Mouse (Mus musculus) forebrain, postnatal 0 days (tissue): ENCODE measurements around the gene Nrxn3. TPM values are rescaled to one million over a fixed set of nuclear protein-coding genes. Genes with fewer than 3 reads are reported as not detected.

Experiments
- ATAC-seq: fragments of 200-750 bp; cut with Nextera tagmentation; 2 replicates; pipeline ENCODE4 v1.8.0; 2017; ENCODE audit warnings: mild to moderate bottlenecking, moderate library complexity
- DNase-seq: peaks from one replicate; pipeline ENCODE4 v3.0.0-alpha.2; 2015
- H3K27ac ChIP-seq: fragments of 300-500 bp; sonication (generic); 2 replicates; pipeline ENCODE4 v1.5.1; 2014; ENCODE audit warnings: low read depth, mild to moderate bottlenecking, antibody characterized with exemption, low read length, moderate library complexity, mixed read lengths
- H3K27me3 ChIP-seq: fragments of 300-500 bp; sonication (generic); 2 replicates; pipeline ENCODE4 v1.6.1; 2014; ENCODE audit warnings: mild to moderate bottlenecking, low read length, mixed read lengths; ENCODE audit not compliant: insufficient read depth
- H3K36me3 ChIP-seq: fragments of 300-500 bp; sonication (generic); 2 replicates; pipeline ENCODE4 v1.6.1; 2014; ENCODE audit warnings: mild to moderate bottlenecking, moderate library complexity; ENCODE audit not compliant: insufficient read depth
- H3K4me1 ChIP-seq: fragments of 300-500 bp; sonication (generic); 2 replicates; pipeline ENCODE4 v1.6.1; 2014; ENCODE audit warnings: antibody characterized with exemption; ENCODE audit not compliant: insufficient read depth
- H3K4me2 ChIP-seq: fragments of 300-500 bp; sonication (generic); 2 replicates; pipeline ENCODE4 v1.6.1; 2014; ENCODE audit warnings: low read depth, mild to moderate bottlenecking, moderate library complexity
- H3K4me3 ChIP-seq: fragments of 300-500 bp; sonication (generic); 2 replicates; pipeline ENCODE4 v1.5.1; 2014; ENCODE audit warnings: low read depth, low read length, mixed read lengths
- H3K9ac ChIP-seq: fragments of 300-500 bp; sonication (generic); 2 replicates; pipeline ENCODE4 v1.6.1; 2014; ENCODE audit warnings: mild to moderate bottlenecking
- H3K9me3 ChIP-seq: fragments of 300-500 bp; sonication (generic); 2 replicates; pipeline ENCODE4 v1.6.1; 2016; ENCODE audit warnings: low read length
- CTCF ChIP-seq: sonication (generic); IDR thresholded peaks from 2 replicates; pipeline ENCODE4 v1.5.1; 2016; ENCODE audit warnings: antibody characterized with exemption, control low read depth, low read depth
- WGBS: fragments of 180-500 bp; shearing (Covaris S2); extraction: QIAGEN DNeasy Blood & Tissue Kit; methylation state at CpG from one replicate; pipeline ENCODE4 v1.1.7; 2014; 5-methylcytosine and 5-hydroxymethylcytosine counted together
- polyA plus RNA-seq: library from polyadenylated mRNA; unstranded; fragments of >200 nt; fragmentation: Nextera tagmentation; extraction: Ambion mirVana; gene quantifications from 2 replicates; pipeline ENCODE4 v1.2.1, GENCODE M21; 2015
- total RNA-seq: library from RNA; depleted of rRNA; stranded (reverse); fragments of >200 nt; gene quantifications from 2 replicates; pipeline ENCODE4 v1.2.3, GENCODE M21; 2014

Nrxn3 gene
- total and polyA plus RNA-seq, 2 experiments from 2014 or later, result 59.9 to 94.6 TPM

- no peak overlapping the region for H3K4me3 ChIP-seq
- no peak overlapping the region for H3K27ac ChIP-seq
- H3K27me3 ChIP-seq, result no peaks in the 10 kb centered on the region
- H3K4me2 ChIP-seq, result no peak overlapping the region
- TF ChIP-seq CTCF, result no peak
- H3K4me1 ChIP-seq, result no peaks in the 10 kb centered on the region; the same call in 1 of the 2 replicates
- 10% methylated on average over 2 of the region's 2 CpGs for WGBS
- no peaks in the 10 kb centered on the region for H3K9me3 ChIP-seq
- H3K36me3 ChIP-seq, result no peaks in the 10 kb centered on the region
- ATAC-seq (peak; percentile 92), DNase-seq (peak; percentile 30)
- no peak overlapping the region for H3K9ac ChIP-seq
These were observed 188.1 kb downstream of the Nrxn3 start for GRCm38 (mm10) chr12:88910761-88911160.

- whole genome bisulfite sequencing, result 66% methylated on average over 2 of the region's 2 CpGs
- Histone ChIP-seq H3K4me1 (no peaks in the 10 kb centered on the region; the same call in 1 of the 2 replicates), H3K9ac (no peak overlapping the region), H3K4me2 (no peak overlapping the region), H3K27me3 (no peaks in the 10 kb centered on the region), H3K4me3 (no peak overlapping the region), H3K27ac (no peak overlapping the region), H3K36me3 (no peaks in the 10 kb centered on the region), H3K9me3 (no peaks in the 10 kb centered on the region)
- DNase-seq (no peak), ATAC-seq (no peak)
- no peak for TF ChIP-seq CTCF
These were observed 194.1 kb downstream of the Nrxn3 start for GRCm38 (mm10) chr12:88916752-88917151.

DNA sequence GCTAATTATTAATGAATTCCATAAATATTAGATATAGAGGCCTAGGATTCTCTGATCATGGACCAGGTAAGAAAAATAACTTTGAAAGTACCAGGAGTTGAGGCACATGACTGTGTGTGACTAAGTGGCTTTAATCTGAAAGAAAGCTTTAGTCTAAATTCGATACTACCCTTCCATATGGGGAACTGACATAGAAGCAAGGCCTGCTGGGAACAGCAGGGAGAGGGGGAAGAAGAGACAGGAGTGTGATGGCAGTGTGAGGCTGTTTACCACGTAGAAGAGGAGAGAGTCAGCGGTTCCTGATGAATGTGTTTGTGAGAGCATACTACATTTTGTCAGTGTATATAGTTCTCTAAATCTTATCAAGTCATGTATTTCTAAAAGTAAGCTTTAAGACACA lies 202.2 kb downstream of the Nrxn3 start:
- H3K36me3 ChIP-seq, result no peaks in the 10 kb centered on the region
- H3K27ac ChIP-seq, result no peak overlapping the region
- no peak overlapping the region for H3K9ac ChIP-seq
- no peak overlapping the region for H3K4me3 ChIP-seq
- TF ChIP-seq CTCF, result no peak
- 0 out of 2 replicates have a peak, but pooled peaks cover 5% of the 10 kb centered on the region for H3K4me1 ChIP-seq
- H3K4me2 ChIP-seq, result no peak overlapping the region
- no peak for DNase-seq
- no peaks in the 10 kb centered on the region for H3K27me3 ChIP-seq
- no peak for ATAC-seq
- WGBS, result 73% methylated on average over 3 of the region's 3 CpGs
- no peaks in the 10 kb centered on the region for H3K9me3 ChIP-seq

GRCm38 (mm10) chr12:88926306-88926705 lies 203.6 kb downstream of the Nrxn3 start:
- TF ChIP-seq CTCF, result no peak
- WGBS, result 36% methylated on average over 4 of the region's 4 CpGs
- Histone ChIP-seq H3K27ac (no peak overlapping the region), H3K36me3 (no peaks in the 10 kb centered on the region), H3K9ac (no peak overlapping the region), H3K4me3 (no peak overlapping the region), H3K27me3 (no peaks in the 10 kb centered on the region), H3K4me1 (0 out of 2 replicates have a peak, but pooled peaks cover 5% of the 10 kb centered on the region), H3K4me2 (no peak overlapping the region), H3K9me3 (no peaks in the 10 kb centered on the region)
- no peak for ATAC-seq
- DNase-seq, result peak; percentile 20

GRCm38 (mm10) chr12:88931713-88932112 lies 209.0 kb downstream of the Nrxn3 start:
- ATAC-seq (no peak), DNase-seq (no peak)
- WGBS, result 65% methylated on average over 4 of the region's 4 CpGs
- Histone ChIP-seq H3K27me3 (no peaks in the 10 kb centered on the region), H3K4me1 (no peaks in the 10 kb centered on the region), H3K36me3 (no peaks in the 10 kb centered on the region), H3K27ac (no peak overlapping the region), H3K4me3 (no peak overlapping the region), H3K9ac (no peak overlapping the region), H3K4me2 (no peak overlapping the region), H3K9me3 (no peaks in the 10 kb centered on the region)
- no peak for TF ChIP-seq CTCF

- Histone ChIP-seq H3K4me2 (no peak overlapping the region), H3K4me1 (no peaks in the 10 kb centered on the region), H3K9me3 (no peaks in the 10 kb centered on the region), H3K36me3 (no peaks in the 10 kb centered on the region), H3K27me3 (no peaks in the 10 kb centered on the region), H3K9ac (no peak overlapping the region), H3K4me3 (no peak overlapping the region), H3K27ac (no peak overlapping the region)
- 68% methylated on average over 2 of the region's 2 CpGs for WGBS
- no peak for TF ChIP-seq CTCF
- peak; percentile 85 for ATAC-seq
- peak; percentile 34 for DNase-seq
These were observed 217.0 kb downstream of the Nrxn3 start for GRCm38 (mm10) chr12:88939679-88940078.

DNA sequence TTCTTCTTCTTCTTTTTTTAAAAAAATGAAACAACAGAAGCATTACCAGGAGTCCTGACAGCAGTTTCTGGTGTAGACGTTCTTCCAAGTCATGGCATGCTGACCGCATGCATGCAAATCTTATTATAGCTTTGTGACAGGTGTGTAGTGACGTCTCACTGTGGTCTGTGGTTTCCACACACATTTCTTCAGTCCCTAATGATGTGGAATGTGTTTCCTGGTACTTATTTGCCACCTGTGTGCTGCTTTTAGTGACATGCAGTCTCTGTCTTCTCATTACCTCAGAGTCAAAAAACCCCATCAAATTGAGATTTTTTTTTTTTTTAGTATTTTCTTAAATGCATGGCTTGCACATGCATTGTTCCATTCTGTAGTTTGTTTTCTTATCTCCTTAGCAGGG lies 222.3 kb downstream of the Nrxn3 start:
- no peaks in the 10 kb centered on the region for H3K9me3 ChIP-seq
- DNase-seq, result no peak
- H3K4me1 ChIP-seq, result no peaks in the 10 kb centered on the region
- no peak for ATAC-seq
- no peaks in the 10 kb centered on the region for H3K27me3 ChIP-seq
- TF ChIP-seq CTCF, result no peak
- no peak overlapping the region for H3K9ac ChIP-seq
- WGBS, result 75% methylated on average over 3 of the region's 3 CpGs
- no peak overlapping the region for H3K4me2 ChIP-seq
- no peaks in the 10 kb centered on the region for H3K36me3 ChIP-seq
- no peak overlapping the region for H3K27ac ChIP-seq
- no peak overlapping the region for H3K4me3 ChIP-seq

DNA sequence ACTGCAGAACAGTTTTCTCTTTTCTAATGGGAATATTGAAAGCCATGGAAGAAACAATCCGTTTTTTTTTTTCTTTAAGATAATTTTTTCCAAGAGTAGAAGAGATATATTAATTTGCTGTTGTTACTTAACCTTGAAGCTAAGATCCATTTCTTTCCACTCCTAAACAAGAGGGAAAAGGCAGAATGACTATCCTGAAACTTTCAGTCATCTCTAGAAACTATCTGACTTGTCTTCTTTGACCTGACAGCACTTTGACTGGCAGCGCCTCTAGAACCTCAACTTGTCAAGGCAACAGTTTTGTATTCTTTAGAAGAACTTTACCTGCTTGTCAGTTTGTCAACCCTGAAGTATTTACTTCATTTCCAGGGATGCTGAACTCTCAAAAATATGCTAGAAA lies 227.2 kb downstream of the Nrxn3 start:
- DNase-seq (no peak), ATAC-seq (no peak)
- Histone ChIP-seq H3K27me3 (no peaks in the 10 kb centered on the region), H3K36me3 (no peaks in the 10 kb centered on the region), H3K9ac (no peak overlapping the region), H3K9me3 (no peaks in the 10 kb centered on the region), H3K27ac (no peak overlapping the region), H3K4me2 (no peak overlapping the region), H3K4me3 (no peak overlapping the region), H3K4me1 (no peaks in the 10 kb centered on the region)
- no peak for TF ChIP-seq CTCF
- 90% methylated on average over 2 of the region's 2 CpGs for WGBS
